Mouse (Mus musculus) CD4-positive, CD25-positive, alpha-beta regulatory T cell, adult 9 weeks (primary cell): Measurements from ENCODE around the gene Krtap22-2. TPM values are rescaled to one million over a fixed set of nuclear protein-coding genes. Genes with fewer than 3 reads are reported as not detected.

Source experiments
- polyA plus RNA-seq: library from polyadenylated mRNA; unstranded; fragments of 100-300 nt; shearing (Covaris generic); gene quantifications from one replicate; pipeline ENCODE4 v1.2.1, GENCODE M21; 2017

Krtap22-2 gene
- not detected for polyA plus RNA-seq

GRCm38 (mm10) chr16:89010659-89011058 lies at the start of gene Krtap22-2:
Gene Krtap22-2 (minus strand): TSS chr16:89010759.

DNA sequence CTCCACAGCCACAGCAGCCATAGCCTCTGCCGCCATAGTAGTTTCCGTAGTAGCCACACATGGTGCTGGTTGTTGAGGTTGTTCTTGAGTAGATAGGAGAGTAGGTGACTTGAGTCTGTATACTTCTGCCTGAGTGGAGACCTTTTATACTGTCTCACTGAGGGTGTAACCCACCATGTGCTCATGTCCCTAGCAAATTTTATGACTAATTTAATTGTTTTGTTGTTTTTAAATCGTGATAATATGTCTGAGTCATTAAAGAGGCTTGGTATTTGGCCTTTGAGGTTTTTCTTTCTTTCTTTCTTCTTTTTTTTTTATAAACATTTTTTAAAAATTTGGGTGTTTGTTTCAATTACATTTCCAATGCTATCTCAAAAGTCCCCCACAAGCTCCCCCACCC lies 37.2 kb upstream of the Krtap22-2 start, which contains the start of gene Krtap6-5:
TSS of gene Krtap6-5 (minus strand) at position 101 of the 400 bp plus-strand sequence.

GRCm38 (mm10) chr16:89041372-89041771 lies 30.8 kb upstream of the Krtap22-2 start, which contains the start of gene Gm10228:
Gene Gm10228 (minus strand): TSS chr16:89041472.

GRCm38 (mm10) chr16:89031399-89031798 lies 20.8 kb upstream of the Krtap22-2 start, which contains the start of gene Krtap6-1:
Gene Krtap6-1 (plus strand): TSS chr16:89031699.

GRCm38 (mm10) chr16:89014984-89015383 lies 4.4 kb upstream of the Krtap22-2 start, which contains the start of gene Gm10229:
Gene Gm10229 (plus strand): TSS chr16:89015284.

GRCm38 (mm10) chr16:88962773-88963172 lies 47.8 kb downstream of the Krtap22-2 start, which contains the start of gene Krtap16-3:
Gene Krtap16-3 (minus strand): TSS chr16:88962873.

Other genes with a start within 250 kb of the Krtap22-2 start
- gene 2310057N15Rik, start 236.6 kb downstream of the Krtap22-2 start, polyA plus RNA-seq, result not detected
- gene Gm5965, start 232.9 kb downstream of the Krtap22-2 start, polyA plus RNA-seq, result not detected
- gene Gm20741, start 198.5 kb downstream of the Krtap22-2 start, polyA plus RNA-seq, result not detected
- gene Krtap15, start 190.5 kb downstream of the Krtap22-2 start, polyA plus RNA-seq, result not detected
- gene Krtap14, start 184.6 kb downstream of the Krtap22-2 start, polyA plus RNA-seq, result not detected
- not detected for gene Krtap19-1, start 141.3 kb downstream of the Krtap22-2 start, polyA plus RNA-seq
- gene Krtap19-2, start 136.5 kb downstream of the Krtap22-2 start, polyA plus RNA-seq, result not detected
- not detected for gene Krtap19-3, start 132.7 kb downstream of the Krtap22-2 start, polyA plus RNA-seq
- not detected for gene Krtap19-4, start 125.7 kb downstream of the Krtap22-2 start, polyA plus RNA-seq
- gene Krtap19-5, start 114.3 kb downstream of the Krtap22-2 start, polyA plus RNA-seq, result not detected
- not detected for gene Krtap19-9b, start 78.5 kb downstream of the Krtap22-2 start, polyA plus RNA-seq
- gene Krtap16-3, start 47.9 kb downstream of the Krtap22-2 start, polyA plus RNA-seq, result not detected
- not detected for gene Gm10229, start 4.5 kb upstream of the Krtap22-2 start, polyA plus RNA-seq
- not detected for gene Krtap6-1, start 20.9 kb upstream of the Krtap22-2 start, polyA plus RNA-seq
- not detected for gene Gm10228, start 30.7 kb upstream of the Krtap22-2 start, polyA plus RNA-seq
- not detected for gene Krtap6-5, start 37.1 kb upstream of the Krtap22-2 start, polyA plus RNA-seq
- gene 1110025L11Rik, start 53.2 kb upstream of the Krtap22-2 start, polyA plus RNA-seq, result not detected
- not detected for gene Krtap6-3, start 73.3 kb upstream of the Krtap22-2 start, polyA plus RNA-seq
- not detected for gene Gm6358, start 130.1 kb upstream of the Krtap22-2 start, polyA plus RNA-seq
- gene Gm10061, start 140.3 kb upstream of the Krtap22-2 start, polyA plus RNA-seq, result not detected
- not detected for gene Gm9789, start 147.2 kb upstream of the Krtap22-2 start, polyA plus RNA-seq
- not detected for gene Gm7735, start 158.7 kb upstream of the Krtap22-2 start, polyA plus RNA-seq
- gene 1110057P08Rik, start 164.0 kb upstream of the Krtap22-2 start, polyA plus RNA-seq, result not detected
- gene Krtap20-2, start 195.1 kb upstream of the Krtap22-2 start, polyA plus RNA-seq, result not detected